Mouse (Mus musculus) hindbrain, embryonic 15.5 days (tissue): ENCODE data around the gene Cdc5l. TPM values are rescaled to one million over a fixed set of nuclear protein-coding genes. Genes with fewer than 3 reads are reported as not detected.

Experiments
- ATAC-seq: fragments of 200-750 bp; cut with Nextera tagmentation; 2 replicates; pipeline ENCODE4 v1.8.0; 2017; ENCODE audit warnings: low read depth, moderate number of reproducible peaks, moderate TSS enrichment; ENCODE audit not compliant: low FRiP score
- H3K27ac ChIP-seq: fragments of 300-500 bp; sonication (generic); replicated peaks from 2 replicates; pipeline ENCODE4 v1.5.1; 2015; ENCODE audit warnings: mild to moderate bottlenecking, inconsistent platforms
- H3K27me3 ChIP-seq: fragments of 300-500 bp; sonication (generic); 2 replicates; pipeline ENCODE4 v1.6.1; 2015; ENCODE audit warnings: control low read depth, inconsistent platforms
- H3K36me3 ChIP-seq: fragments of 300-500 bp; sonication (generic); 2 replicates; pipeline ENCODE4 v1.6.1; 2015; ENCODE audit warnings: control low read depth, inconsistent platforms
- H3K4me1 ChIP-seq: fragments of 300-500 bp; sonication (generic); replicated peaks from 2 replicates; pipeline ENCODE4 v1.6.1; 2015; ENCODE audit warnings: control low read depth, inconsistent platforms
- H3K4me2 ChIP-seq: fragments of 300-500 bp; sonication (generic); 2 replicates; pipeline ENCODE4 v1.6.1; 2015; ENCODE audit warnings: moderate library complexity, mild to moderate bottlenecking, inconsistent platforms
- H3K4me3 ChIP-seq: fragments of 300-500 bp; sonication (generic); 2 replicates; pipeline ENCODE4 v1.5.1; 2015; ENCODE audit warnings: mild to moderate bottlenecking, inconsistent platforms
- H3K9ac ChIP-seq: fragments of 300-500 bp; sonication (generic); 2 replicates; pipeline ENCODE4 v1.6.1; 2015; ENCODE audit warnings: inconsistent platforms
- H3K9me3 ChIP-seq: fragments of 300-500 bp; sonication (generic); 2 replicates; pipeline ENCODE4 v1.6.1; 2016; ENCODE audit warnings: control low read depth, inconsistent platforms
- WGBS: fragments of 180-500 bp; shearing (Covaris S2); methylation state at CpG from one replicate; pipeline ENCODE4 v1.1.7; 2015; 5-methylcytosine and 5-hydroxymethylcytosine counted together
- polyA plus RNA-seq: library from polyadenylated mRNA; unstranded; fragments of >200 nt; fragmentation: Nextera tagmentation; extraction: Ambion mirVana; gene quantifications from 2 replicates; pipeline ENCODE4 v1.2.1, GENCODE M21; 2015

The Cdc5l gene
- polyA plus RNA-seq, 1 experiment from 2014 or later = 64.0 TPM

DNA sequence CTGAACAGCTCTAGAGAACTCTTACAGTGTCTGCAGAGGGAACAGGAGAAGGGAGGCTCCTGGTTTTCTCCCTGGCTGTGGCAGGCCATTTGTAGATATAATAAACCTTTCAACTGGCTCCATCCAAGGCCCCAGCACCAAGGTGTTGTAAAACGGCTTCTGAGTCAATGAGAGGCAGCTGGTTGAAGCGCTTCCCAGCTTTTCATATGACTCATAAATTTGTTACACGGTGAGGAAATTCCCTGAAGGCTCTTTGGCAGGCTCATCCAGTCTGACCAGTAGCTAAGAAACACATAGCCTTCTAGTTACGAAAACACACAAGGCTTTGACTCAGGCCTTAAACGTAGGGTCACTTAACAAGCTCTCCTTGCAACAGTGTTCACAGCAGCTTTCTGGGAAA, 74.1 kb downstream of the Cdc5l start:
- Histone ChIP-seq H3K4me3 (no peak overlapping the region), H3K27ac (no peak overlapping the region), H3K36me3 (no peaks in the 10 kb centered on the region), H3K4me2 (no peak overlapping the region), H3K9ac (no peak overlapping the region), H3K9me3 (no peaks in the 10 kb centered on the region), H3K27me3 (no peaks in the 10 kb centered on the region), H3K4me1 (no peaks in the 10 kb centered on the region)
- no peak for ATAC-seq
- 65% methylated on average over 5 of the region's 5 CpGs for WGBS

GRCm38 (mm10) chr17:45356431-45356830, 77.1 kb downstream of the Cdc5l start:
- 88% methylated on average over 9 of the region's 9 CpGs for WGBS
- Histone ChIP-seq H3K27ac (no peak overlapping the region), H3K4me2 (no peak overlapping the region), H3K9ac (no peak overlapping the region), H3K9me3 (no peaks in the 10 kb centered on the region), H3K36me3 (no peaks in the 10 kb centered on the region), H3K27me3 (no peaks in the 10 kb centered on the region), H3K4me1 (no peaks in the 10 kb centered on the region), H3K4me3 (no peak overlapping the region)
- no peak for ATAC-seq

DNA sequence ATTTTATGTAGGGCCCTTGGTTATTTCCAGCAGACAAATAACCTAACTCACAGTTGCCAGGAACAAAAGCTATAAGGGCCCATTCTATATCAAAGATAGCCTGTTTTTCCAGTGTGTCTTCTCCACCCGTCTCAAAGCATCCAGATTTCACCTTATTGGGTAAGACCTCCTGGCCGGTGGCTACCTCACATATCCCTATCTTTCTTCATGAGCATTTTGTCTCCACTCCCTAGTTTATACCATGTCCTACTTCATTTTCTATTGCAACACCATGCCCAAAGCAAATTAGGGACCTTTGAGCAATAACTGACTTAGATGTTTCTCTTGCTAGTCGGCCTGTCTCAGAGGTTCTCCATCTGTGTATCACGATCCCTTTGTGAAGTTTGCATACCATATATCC, 85.6 kb downstream of the Cdc5l start:
- Histone ChIP-seq H3K4me1 (no peaks in the 10 kb centered on the region), H3K27ac (no peak overlapping the region), H3K36me3 (no peaks in the 10 kb centered on the region), H3K4me3 (no peak overlapping the region), H3K27me3 (no peaks in the 10 kb centered on the region), H3K9ac (no peak overlapping the region), H3K4me2 (no peak overlapping the region), H3K9me3 (no peaks in the 10 kb centered on the region)
- WGBS = 98% methylated on average over 4 of the region's 4 CpGs
- no peak for ATAC-seq

Other genes starting within 250 kb of the Cdc5l start
- gene Spats1, start 41.7 kb upstream of the Cdc5l start, polyA plus RNA-seq = 1.8 and 2.2 TPM in 2 replicates
- 19.4 and 19.9 TPM in 2 replicates for gene Aars2, start 73.1 kb upstream of the Cdc5l start, polyA plus RNA-seq
- gene Tcte1, start 89.7 kb upstream of the Cdc5l start, polyA plus RNA-seq = 4.3 and 5.2 TPM in 2 replicates
- 27.4 and 31.9 TPM in 2 replicates for gene Tmem151b, start 115.9 kb upstream of the Cdc5l start, polyA plus RNA-seq
- 4.8 and 6.4 TPM in 2 replicates for gene Nfkbie, start 122.0 kb upstream of the Cdc5l start, polyA plus RNA-seq
- gene Slc35b2, start 130.1 kb upstream of the Cdc5l start, polyA plus RNA-seq = 89.9 and 90.4 TPM in 2 replicates
- 1,555 and 1,567 TPM in 2 replicates for gene Hsp90ab1, start 139.5 kb upstream of the Cdc5l start, polyA plus RNA-seq
- gene Slc29a1, start 165.9 kb upstream of the Cdc5l start, polyA plus RNA-seq = 43.7 and 46.4 TPM in 2 replicates
- not detected in 2 replicates for gene Mymx, start 168.4 kb upstream of the Cdc5l start, polyA plus RNA-seq
- gene Capn11, start 225.6 kb upstream of the Cdc5l start, polyA plus RNA-seq = 0.58 and 1.00 TPM in 2 replicates